Mouse (Mus musculus) forebrain, embryonic 16.5 days (tissue): Measurements from ENCODE around the gene Selenoo. TPM values are rescaled to one million over a fixed set of nuclear protein-coding genes. Genes with fewer than 3 reads are reported as not detected.

Experiments used
- ATAC-seq: fragments of 200-750 bp; cut with Nextera tagmentation; 2 replicates; pipeline ENCODE4 v1.8.0; 2017; ENCODE audit warnings: mild to moderate bottlenecking, moderate library complexity
- H3K27ac ChIP-seq: fragments of 300-500 bp; sonication (generic); 2 replicates; pipeline ENCODE4 v1.5.1; 2014; ENCODE audit warnings: low read length, control low read depth
- H3K27me3 ChIP-seq: fragments of 300-500 bp; sonication (generic); replicated peaks from 2 replicates; pipeline ENCODE4 v1.6.1; 2014; ENCODE audit warnings: low read length; ENCODE audit not compliant: control insufficient read depth, insufficient read depth
- H3K36me3 ChIP-seq: fragments of 300-500 bp; sonication (generic); 2 replicates; pipeline ENCODE4 v1.6.1; 2014; ENCODE audit not compliant: control insufficient read depth, insufficient read depth
- H3K4me1 ChIP-seq: fragments of 300-500 bp; sonication (generic); replicated peaks from 2 replicates; pipeline ENCODE4 v1.6.1; 2014; ENCODE audit warnings: low read length; ENCODE audit not compliant: control insufficient read depth, insufficient read depth
- H3K4me2 ChIP-seq: fragments of 300-500 bp; sonication (generic); 2 replicates; pipeline ENCODE4 v1.6.1; 2014; ENCODE audit warnings: mild to moderate bottlenecking, low read length, control low read depth
- H3K4me3 ChIP-seq: fragments of 300-500 bp; sonication (generic); replicated peaks from 2 replicates; pipeline ENCODE4 v1.5.1; 2014; ENCODE audit warnings: mild to moderate bottlenecking, low read length, control low read depth
- H3K9ac ChIP-seq: fragments of 300-500 bp; sonication (generic); replicated peaks from 2 replicates; pipeline ENCODE4 v1.6.1; 2014; ENCODE audit warnings: low read depth, low read length, control low read depth
- H3K9me3 ChIP-seq: fragments of 300-500 bp; sonication (generic); 2 replicates; pipeline ENCODE4 v1.6.1; 2016; ENCODE audit warnings: low read length; ENCODE audit not compliant: control insufficient read depth
- WGBS: fragments of 180-500 bp; shearing (Covaris S2); extraction: QIAGEN DNeasy Blood & Tissue Kit; methylation state at CpG from one replicate; pipeline ENCODE4 v1.1.7; 2014; 5-methylcytosine and 5-hydroxymethylcytosine counted together
- polyA plus RNA-seq: library from polyadenylated mRNA; unstranded; fragments of >200 nt; fragmentation: Nextera tagmentation; extraction: Ambion mirVana; gene quantifications from 2 replicates; pipeline ENCODE4 v1.2.1, GENCODE M21; 2015

Gene Selenoo
- polyA plus RNA-seq, 1 experiment from 2014 or later = 24.2 TPM

GRCm38 (mm10) chr15:89149271-89150040 is 60.6 kb downstream of the Selenoo start, which contains the start of gene Mapk11:
TSS of gene Mapk11 (minus strand) at chr15:89149628.
- Histone ChIP-seq H3K4me3 (peak within 1 kb of the TSS; percentile 87), H3K27me3 (no peaks in the 10 kb centered on the region), H3K9me3 (no peaks in the 10 kb centered on the region), H3K9ac (peak within 1 kb of the TSS; percentile 92), H3K27ac (peak within 1 kb of the TSS; percentile 91), H3K36me3 (peaks cover 3% of the 10 kb centered on the region; the same call in 1 of the 2 replicates), H3K4me1 (peaks cover 39% of the 10 kb centered on the region), H3K4me2 (peak within 1 kb of the TSS; percentile 85)
- peak; percentile 77 for ATAC-seq
- WGBS = under 1% methylated on average over 53 of the region's 61 CpGs

Other genes starting within 250 kb of the Selenoo start
- 58.2 and 70.7 TPM in 2 replicates for gene Pim3, start 226.9 kb upstream of the Selenoo start, polyA plus RNA-seq
- 0.07 and 0.08 TPM in 2 replicates for gene Ttll8, start 134.7 kb upstream of the Selenoo start, polyA plus RNA-seq
- gene Mlc1, start 110.1 kb upstream of the Selenoo start, polyA plus RNA-seq = 33.5 and 36.4 TPM in 2 replicates
- gene Mov10l1, start 106.2 kb upstream of the Selenoo start, polyA plus RNA-seq = not detected in 2 replicates
- 2.6 and 4.9 TPM in 2 replicates for gene Panx2, start 29.4 kb upstream of the Selenoo start, polyA plus RNA-seq
- gene Trabd, start 14.0 kb upstream of the Selenoo start, polyA plus RNA-seq = 36.2 and 39.8 TPM in 2 replicates
- gene Tubgcp6, start 34.0 kb downstream of the Selenoo start, polyA plus RNA-seq = 16.8 and 22.1 TPM in 2 replicates
- gene Hdac10, start 39.6 kb downstream of the Selenoo start, polyA plus RNA-seq = 39.5 and 46.0 TPM in 2 replicates
- 4.1 and 5.7 TPM in 2 replicates for gene Mapk12, start 51.6 kb downstream of the Selenoo start, polyA plus RNA-seq
- gene Mapk11, start 60.5 kb downstream of the Selenoo start, polyA plus RNA-seq = 39.1 and 46.8 TPM in 2 replicates
- 112 and 126 TPM in 2 replicates for gene Plxnb2, start 91.7 kb downstream of the Selenoo start, polyA plus RNA-seq
- 60.7 and 83.2 TPM in 2 replicates for gene Dennd6b, start 107.4 kb downstream of the Selenoo start, polyA plus RNA-seq
- 77.8 and 90.8 TPM in 2 replicates for gene Ppp6r2, start 122.5 kb downstream of the Selenoo start, polyA plus RNA-seq
- gene Sbf1, start 226.2 kb downstream of the Selenoo start, polyA plus RNA-seq = 81.8 and 97.2 TPM in 2 replicates
- not detected in 2 replicates for gene Adm2, start 233.6 kb downstream of the Selenoo start, polyA plus RNA-seq
- not detected in 2 replicates for gene Miox, start 245.3 kb downstream of the Selenoo start, polyA plus RNA-seq